Mouse (Mus musculus): ENCODE results near the gene Rassf1. TPM values are rescaled to one million over a fixed set of nuclear protein-coding genes. Genes with fewer than 3 reads are reported as not detected.

Gene Rassf1
- polyA plus RNA-seq, 1 experiment from 2014 or later = 83.2 TPM

DNA sequence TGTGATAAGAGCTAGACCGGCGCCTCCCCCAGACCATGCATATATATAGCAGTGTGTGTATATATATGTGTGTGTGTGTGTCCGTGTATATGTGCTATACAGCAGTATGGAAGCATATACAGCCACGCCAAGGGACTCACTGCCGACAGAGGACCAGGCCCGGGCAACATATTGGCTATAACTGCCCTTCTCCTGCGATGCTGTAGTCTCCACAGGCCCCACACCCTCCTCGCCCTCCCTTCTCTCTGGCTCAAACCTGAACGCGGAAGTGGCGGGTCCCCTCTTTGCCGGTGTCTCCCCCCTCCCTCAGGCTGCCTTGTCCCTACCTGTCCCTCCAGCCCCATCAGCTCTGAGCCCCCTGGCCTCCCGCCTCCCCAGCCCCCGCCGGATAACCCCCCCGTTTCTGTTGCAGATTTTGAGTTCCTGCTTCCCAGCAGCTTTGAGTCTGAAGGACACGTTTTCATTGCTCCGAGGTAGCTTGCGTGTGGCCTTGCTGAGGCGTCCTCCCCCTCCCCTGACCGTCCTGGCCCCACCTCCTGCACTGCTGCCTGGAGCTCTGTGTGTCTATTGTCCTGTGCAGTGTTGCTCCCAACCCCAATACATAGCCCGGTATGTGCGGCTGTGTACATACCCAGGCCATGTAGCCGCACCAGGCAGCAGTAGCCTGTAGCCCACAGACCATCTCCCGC, 29.5 kb upstream of the Rassf1 start:
- H3K9ac ChIP-seq = peak overlapping the region; percentile 39
- 18% methylated on average over 25 of the region's 25 CpGs for WGBS
- H3K4me1 ChIP-seq = peaks cover 35% of the 10 kb centered on the region
- peak overlapping the region; percentile 52 for H3K4me2 ChIP-seq (replicated peaks)
- peak; percentile 38 for ATAC-seq (ENCODE audit: low FRiP score, low read depth)
- no peak overlapping the region for H3K27ac ChIP-seq
- peak overlapping the region; percentile 17 for H3K4me3 ChIP-seq
- H3K27me3 ChIP-seq = peaks cover 51% of the 10 kb centered on the region
- H3K9me3 ChIP-seq = no peaks in the 10 kb centered on the region
- H3K36me3 ChIP-seq = no peaks in the 10 kb centered on the region

DNA sequence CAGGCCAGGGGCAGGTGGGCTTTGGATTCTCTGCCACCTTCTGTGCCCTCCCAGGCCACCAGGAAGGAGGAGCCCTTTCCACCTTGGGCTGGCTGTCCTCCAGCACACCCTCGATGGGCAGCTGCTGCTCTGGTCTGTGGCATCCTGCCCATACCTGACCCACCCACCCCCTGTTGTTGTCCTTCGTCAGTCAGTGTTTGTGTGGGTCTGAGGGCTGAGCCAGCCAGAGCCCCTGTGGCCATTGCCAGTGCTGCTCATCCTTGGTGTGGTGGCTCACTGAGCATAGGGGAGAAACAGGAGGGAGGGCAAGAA, 29.0 kb upstream of the Rassf1 start:
- H3K27ac ChIP-seq = no peak overlapping the region
- no peaks in the 10 kb centered on the region for H3K9me3 ChIP-seq
- 0 out of 2 replicates have a peak overlapping the region, but pooled peaks have one; percentile 17 for H3K4me3 ChIP-seq
- H3K27me3 ChIP-seq = peaks cover 56% of the 10 kb centered on the region
- peak overlapping the region; percentile 39; the same call in 1 of the 2 replicates for H3K9ac ChIP-seq
- no peaks in the 10 kb centered on the region for H3K36me3 ChIP-seq
- peaks cover 39% of the 10 kb centered on the region for H3K4me1 ChIP-seq
- H3K4me2 ChIP-seq (replicated peaks) = peak overlapping the region; percentile 52
- WGBS = 51% methylated on average over 2 of the region's 2 CpGs
- peak; percentile 4; the same call in 1 of the 2 replicates for ATAC-seq (ENCODE audit: low FRiP score, low read depth)

DNA sequence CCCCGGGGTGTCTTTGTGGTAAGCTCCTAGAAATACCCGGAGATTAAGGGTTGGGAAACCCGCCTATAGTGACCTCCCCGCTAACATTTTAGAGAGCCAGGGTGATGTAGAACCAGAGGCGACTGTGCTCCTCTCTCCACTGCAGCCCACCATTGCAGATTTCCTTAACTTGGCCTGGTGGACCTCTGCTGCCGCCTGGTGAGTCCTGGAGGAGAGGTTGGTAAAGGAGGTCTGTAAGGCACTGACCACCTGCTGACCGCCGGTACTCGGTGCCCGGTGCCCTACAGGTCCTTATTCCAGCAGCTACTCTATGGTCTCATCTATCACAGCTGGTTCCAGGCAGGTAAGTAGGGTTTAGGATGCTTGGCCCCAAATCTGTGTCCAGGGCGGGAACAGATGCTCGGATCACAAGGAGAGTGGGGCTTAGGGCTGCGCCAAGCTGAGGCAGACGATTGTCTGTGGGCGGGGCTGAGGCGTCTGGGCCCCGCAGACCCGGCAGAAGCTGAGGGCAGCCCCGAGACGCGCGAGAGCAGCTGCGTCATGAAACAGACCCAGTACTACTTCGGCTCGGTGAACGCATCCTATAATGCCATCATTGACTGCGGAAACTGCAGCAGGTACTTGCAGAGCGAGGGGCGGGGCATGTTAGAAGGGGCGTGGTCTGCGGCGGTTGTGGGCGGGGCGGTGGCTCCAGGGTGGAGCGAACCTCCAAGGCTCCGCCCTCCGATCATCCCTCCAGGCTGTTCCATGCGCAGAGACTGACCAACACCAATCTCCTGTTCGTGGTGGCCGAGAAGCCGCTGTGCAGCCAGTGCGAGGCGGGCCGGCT, 24.9 kb upstream of the Rassf1 start:
- Histone ChIP-seq H3K27ac (no peak overlapping the region), H3K4me3 (peak overlapping the region; percentile 39), H3K9me3 (no peaks in the 10 kb centered on the region), H3K27me3 (peaks cover 64% of the 10 kb centered on the region), H3K36me3 (no peaks in the 10 kb centered on the region), H3K4me2 (replicated peaks) (peak overlapping the region; percentile 66), H3K4me1 (peaks cover 28% of the 10 kb centered on the region), H3K9ac (peak overlapping the region; percentile 35; the same call in 1 of the 2 replicates)
- 5% methylated on average over 44 of the region's 44 CpGs for WGBS
- peak; percentile 62; the same call in 1 of the 2 replicates for ATAC-seq (ENCODE audit: low FRiP score, low read depth)

DNA sequence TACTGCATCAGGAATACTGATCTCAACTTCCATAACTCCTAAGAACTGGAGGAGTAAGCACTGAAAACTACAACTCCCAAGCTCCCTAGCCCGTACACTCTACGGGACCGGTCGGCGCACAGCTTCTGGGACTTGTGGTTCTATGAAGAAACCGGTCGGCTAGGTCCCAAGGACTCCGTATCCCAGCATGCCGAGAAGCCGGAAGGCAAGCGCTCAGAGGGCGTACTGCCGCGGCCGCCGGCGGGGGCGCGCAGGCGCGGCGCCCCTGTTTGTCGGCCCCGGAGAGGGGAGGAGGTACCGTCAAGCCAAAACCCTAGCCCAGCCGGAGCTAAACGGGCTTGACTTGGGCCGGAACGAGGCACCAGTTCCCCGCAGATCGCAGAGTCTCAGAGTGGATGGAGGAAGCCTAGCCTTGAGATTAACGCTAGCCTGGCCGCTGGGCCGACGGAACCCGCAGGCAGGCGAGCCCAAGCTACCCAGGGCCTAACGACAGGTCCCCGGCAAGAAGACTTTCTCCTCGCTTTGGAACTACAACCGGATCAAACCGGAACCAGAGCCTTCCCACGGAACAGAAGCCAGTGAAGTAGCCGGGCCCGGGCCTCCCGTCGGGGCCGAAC, 17.5 kb upstream of the Rassf1 start, which contains the start of gene Tmem115:
Tmem115 (plus strand) TSS at position 155 of the 617 bp plus-strand sequence.
- Histone ChIP-seq H3K4me1 (peaks cover 29% of the 10 kb centered on the region), H3K27ac (peak within 1 kb of the TSS; percentile 75), H3K27me3 (peaks cover 4% of the 10 kb centered on the region), H3K36me3 (peaks cover 25% of the 10 kb centered on the region), H3K9me3 (no peaks in the 10 kb centered on the region), H3K9ac (peak within 1 kb of the TSS; percentile 94), H3K4me2 (replicated peaks) (peak within 1 kb of the TSS; percentile 99), H3K4me3 (peak within 1 kb of the TSS; percentile 94)
- WGBS = under 1% methylated on average over 48 of the region's 48 CpGs
- peak; percentile 99 for ATAC-seq (ENCODE audit: low FRiP score, low read depth)

- Histone ChIP-seq H3K36me3 (peaks cover 32% of the 10 kb centered on the region), H3K4me3 (peak overlapping the region; percentile 94), H3K9ac (peak overlapping the region; percentile 94), H3K27ac (peak overlapping the region; percentile 75), H3K4me2 (replicated peaks) (peak overlapping the region; percentile 99), H3K4me1 (peaks cover 29% of the 10 kb centered on the region), H3K27me3 (peaks cover 4% of the 10 kb centered on the region), H3K9me3 (no peaks in the 10 kb centered on the region)
- no peak for ATAC-seq (ENCODE audit: low FRiP score, low read depth)
- WGBS = 1% methylated on average over 40 of the region's 40 CpGs
Observed at GRCm38 (mm10) chr9:107534408-107535202, 16.8 kb upstream of the Rassf1 start.

DNA sequence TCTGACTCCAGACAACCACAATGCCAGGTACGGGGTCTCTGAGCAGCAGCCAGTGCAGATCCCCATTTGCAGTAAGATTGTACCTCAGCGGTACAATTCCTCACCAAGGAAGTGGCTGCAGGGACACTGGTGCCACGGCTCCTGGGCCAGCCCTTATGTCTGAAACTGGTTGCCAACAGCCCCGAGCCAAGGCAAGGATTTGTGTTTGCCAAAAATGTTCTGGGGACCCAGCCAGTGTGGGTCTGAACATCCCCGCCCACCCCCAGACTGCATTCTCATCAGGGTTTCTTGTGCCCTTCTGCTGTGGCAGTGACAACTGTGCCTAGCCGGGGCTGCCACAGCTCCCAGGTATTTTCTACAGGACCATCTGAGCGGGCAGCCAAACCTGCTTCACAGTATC, 13.1 kb upstream of the Rassf1 start:
- H3K4me1 ChIP-seq = peaks cover 47% of the 10 kb centered on the region
- no peaks in the 10 kb centered on the region for H3K27me3 ChIP-seq
- H3K4me3 ChIP-seq = no peak overlapping the region
- no peaks in the 10 kb centered on the region for H3K9me3 ChIP-seq
- H3K36me3 ChIP-seq = peaks cover 38% of the 10 kb centered on the region
- ATAC-seq (ENCODE audit: low FRiP score, low read depth) = no peak
- H3K9ac ChIP-seq = no peak overlapping the region
- no peak overlapping the region for H3K27ac ChIP-seq
- H3K4me2 ChIP-seq (replicated peaks) = no peak overlapping the region
- WGBS = 89% methylated on average over 7 of the region's 7 CpGs

DNA sequence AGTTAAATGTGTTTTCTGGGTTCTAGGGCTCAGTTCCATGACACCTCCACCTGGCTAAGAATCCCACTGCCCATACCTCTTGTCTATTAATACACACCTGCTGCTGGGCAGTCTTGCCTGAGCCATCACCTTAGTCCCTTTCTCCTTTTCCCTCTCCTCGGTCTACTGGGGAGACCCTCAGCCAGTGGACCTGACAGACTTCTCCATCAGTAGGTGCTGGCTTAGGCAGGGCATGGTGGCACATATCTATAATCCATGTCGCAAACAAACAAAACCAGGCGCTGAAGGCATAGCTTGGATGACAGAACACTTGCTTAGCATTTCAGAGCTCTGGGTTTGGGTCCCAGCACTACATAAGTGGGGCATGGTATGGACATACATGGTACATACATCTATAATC, 12.6 kb upstream of the Rassf1 start:
- no peak for ATAC-seq (ENCODE audit: low FRiP score, low read depth)
- WGBS = 94% methylated on average over 3 of the region's 3 CpGs
- peaks cover 47% of the 10 kb centered on the region for H3K4me1 ChIP-seq

DNA sequence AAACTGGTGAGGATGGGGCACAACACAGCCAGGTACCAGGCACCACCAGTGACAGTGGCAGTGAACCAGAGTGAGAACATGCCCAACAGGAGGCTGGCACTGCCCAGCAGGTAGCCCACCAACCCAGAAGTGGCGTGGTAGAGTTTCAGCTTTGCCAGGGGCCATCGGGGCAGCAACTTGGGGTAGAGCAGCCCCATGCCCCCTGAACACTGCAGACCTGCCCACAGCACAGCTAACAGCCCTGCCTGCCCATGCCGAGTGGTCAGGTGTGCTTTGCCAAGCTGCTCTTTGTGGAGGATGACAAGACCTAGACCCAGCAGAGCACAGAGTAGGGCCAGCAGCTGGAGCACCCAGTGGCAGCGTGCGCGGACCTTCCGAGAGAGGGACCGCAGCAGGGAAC, 11.4 kb upstream of the Rassf1 start:
- no peaks in the 10 kb centered on the region for H3K9me3 ChIP-seq
- 94% methylated on average over 8 of the region's 8 CpGs for WGBS
- ATAC-seq (ENCODE audit: low FRiP score, low read depth) = no peak
- H3K27ac ChIP-seq = no peak overlapping the region
- H3K4me2 ChIP-seq (replicated peaks) = no peak overlapping the region
- H3K9ac ChIP-seq = no peak overlapping the region
- peaks cover 46% of the 10 kb centered on the region for H3K4me1 ChIP-seq
- no peak overlapping the region for H3K4me3 ChIP-seq
- H3K27me3 ChIP-seq = no peaks in the 10 kb centered on the region
- peaks cover 55% of the 10 kb centered on the region for H3K36me3 ChIP-seq

More for the DNA sequence above, 12.6 kb upstream of the Rassf1 start:
- no peak overlapping the region for H3K4me2 ChIP-seq (replicated peaks)
- no peaks in the 10 kb centered on the region for H3K9me3 ChIP-seq
- no peak overlapping the region for H3K27ac ChIP-seq
- H3K9ac ChIP-seq = no peak overlapping the region
- peaks cover 43% of the 10 kb centered on the region for H3K36me3 ChIP-seq
- no peak overlapping the region for H3K4me3 ChIP-seq
- H3K27me3 ChIP-seq = no peaks in the 10 kb centered on the region

- WGBS = 72% methylated on average over 4 of the region's 4 CpGs
- Histone ChIP-seq H3K27me3 (no peaks in the 10 kb centered on the region), H3K9me3 (no peaks in the 10 kb centered on the region), H3K36me3 (peaks cover 60% of the 10 kb centered on the region), H3K4me3 (no peak overlapping the region), H3K4me2 (replicated peaks) (peak overlapping the region; percentile 96), H3K4me1 (peaks cover 43% of the 10 kb centered on the region), H3K9ac (no peak overlapping the region), H3K27ac (no peak overlapping the region)
- no peak for ATAC-seq (ENCODE audit: low FRiP score, low read depth)
Observed at GRCm38 (mm10) chr9:107540420-107540819, 10.9 kb upstream of the Rassf1 start.

GRCm38 (mm10) chr9:107541005-107541404, 10.3 kb upstream of the Rassf1 start:
- Histone ChIP-seq H3K9ac (peak overlapping the region; percentile 59), H3K36me3 (peaks cover 61% of the 10 kb centered on the region), H3K9me3 (no peaks in the 10 kb centered on the region), H3K27ac (no peak overlapping the region), H3K4me2 (replicated peaks) (peak overlapping the region; percentile 96), H3K4me1 (peaks cover 42% of the 10 kb centered on the region), H3K4me3 (peak overlapping the region; percentile 63), H3K27me3 (no peaks in the 10 kb centered on the region)
- WGBS = 28% methylated on average over 10 of the region's 10 CpGs
- no peak for ATAC-seq (ENCODE audit: low FRiP score, low read depth)

DNA sequence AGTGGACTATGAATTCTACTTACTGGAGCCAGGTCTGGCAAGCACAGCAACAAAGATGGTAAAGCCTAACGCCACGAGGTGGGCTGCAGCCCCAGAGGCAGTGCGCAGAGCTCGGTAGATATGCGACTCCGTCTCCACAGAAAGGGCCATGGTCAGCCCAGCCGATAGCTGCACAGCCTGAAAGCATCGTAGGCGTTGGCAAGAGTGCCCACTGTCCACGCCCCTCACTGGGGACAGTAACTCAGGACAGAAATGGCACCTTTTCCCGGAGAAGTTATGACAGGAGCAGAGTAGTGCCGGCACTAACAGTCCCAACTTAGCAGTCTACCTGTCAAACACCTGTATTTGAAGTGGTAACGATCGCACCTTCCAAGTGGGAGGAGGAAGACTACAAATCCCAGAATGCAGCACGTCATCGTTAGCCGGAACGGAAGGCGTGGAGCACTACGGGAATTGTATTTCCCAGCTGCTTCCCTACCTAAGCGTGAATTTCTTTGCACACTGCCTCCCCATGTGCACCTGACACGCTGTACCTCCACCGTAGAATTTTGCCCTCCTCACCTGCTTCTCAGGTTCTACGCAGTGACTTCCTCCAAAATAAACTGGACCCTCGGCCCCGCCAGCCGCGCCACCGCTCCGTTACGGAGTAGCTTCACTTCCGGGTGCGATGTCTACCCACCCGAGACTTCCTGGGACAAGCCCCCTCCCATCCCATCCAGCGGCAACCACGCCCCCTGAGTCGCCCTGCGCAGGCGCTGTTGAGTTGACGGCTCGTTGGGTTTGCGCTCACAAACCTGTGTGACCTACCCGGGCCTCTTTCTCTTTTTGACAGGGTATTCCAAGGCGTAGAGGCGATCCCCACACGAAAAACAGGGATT, 9.6 kb upstream of the Rassf1 start, which contains the start of the genes Cyb561d2 and Nprl2:
Cyb561d2 (minus strand) TSS at position 720 of the 878 bp plus-strand sequence.
Nprl2 (plus strand) TSS at position 753 of the 878 bp plus-strand sequence.
- Histone ChIP-seq H3K27me3 (no peaks in the 10 kb centered on the region), H3K27ac (0 out of 2 replicates have a peak within 1 kb of the TSS, but pooled peaks have one; percentile 17), H3K9ac (peak within 1 kb of the TSS; percentile 73), H3K4me3 (peak within 1 kb of the TSS; percentile 63), H3K4me1 (peaks cover 42% of the 10 kb centered on the region), H3K4me2 (replicated peaks) (peak within 1 kb of the TSS; percentile 96), H3K9me3 (no peaks in the 10 kb centered on the region), H3K36me3 (peaks cover 58% of the 10 kb centered on the region)
- WGBS = under 1% methylated on average over 46 of the region's 46 CpGs
- peak; percentile 87 for ATAC-seq (ENCODE audit: low FRiP score, low read depth)
